Mouse (Mus musculus): ENCODE results near the gene Plch2.

Plch2 gene

DNA sequence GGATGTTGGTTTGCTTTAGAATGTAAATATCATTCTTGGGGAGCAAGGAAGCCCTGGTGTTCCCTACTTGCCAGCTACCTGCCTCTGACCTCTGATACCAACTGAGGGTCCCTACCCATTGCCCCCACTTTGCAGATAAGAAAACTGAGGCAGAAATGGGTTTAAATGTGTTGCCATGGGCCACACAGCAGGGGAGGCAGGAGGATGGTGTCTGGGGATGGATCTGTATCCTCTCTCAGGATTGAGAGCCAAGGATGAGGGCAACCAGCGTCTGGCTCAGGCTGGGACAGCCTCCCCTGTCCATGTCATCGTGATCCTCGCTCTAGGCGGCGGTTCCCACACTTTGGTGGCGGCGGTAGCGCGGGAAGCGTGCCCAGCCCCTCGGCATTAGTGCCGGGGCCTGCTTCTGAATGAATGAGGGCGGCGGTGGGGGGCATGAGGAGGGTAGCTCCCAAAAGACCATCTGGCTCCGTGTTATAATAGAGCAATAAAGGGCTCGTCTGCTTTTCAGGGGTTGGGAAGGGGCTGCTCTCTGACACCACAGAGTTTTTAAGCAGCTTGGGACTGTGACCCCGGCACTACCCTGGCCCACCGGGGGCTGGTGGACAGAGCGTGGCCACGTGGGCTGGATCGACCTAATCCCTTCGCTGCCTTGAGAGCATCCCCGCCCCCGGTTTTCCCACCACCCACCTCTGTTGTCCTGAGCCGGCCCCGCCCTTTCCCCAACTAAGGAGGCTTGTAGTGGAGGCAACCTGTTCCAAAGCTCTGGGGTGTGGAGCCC, 103.9 kb downstream of the Plch2 start:
- no peak for DNase-seq

DNA sequence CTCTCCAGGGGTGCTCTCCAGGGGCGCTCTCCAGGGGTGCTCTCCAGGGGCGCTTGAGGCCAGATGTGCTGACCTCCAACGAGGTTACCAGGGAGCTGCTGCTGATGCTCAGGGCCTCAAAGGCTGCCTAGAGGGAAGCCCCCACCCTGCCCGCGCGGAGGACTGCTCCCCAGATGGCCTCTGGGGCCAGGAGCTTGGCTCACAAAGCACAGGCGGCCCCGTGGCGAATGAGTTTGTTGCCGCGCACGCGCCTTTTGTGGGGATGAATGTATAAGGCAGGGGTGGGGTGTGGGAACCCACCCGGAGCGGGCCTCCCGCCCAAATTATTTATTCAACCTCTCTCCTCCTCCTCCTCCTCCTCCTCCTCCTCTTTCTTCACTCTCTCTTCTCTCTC, 107.0 kb downstream of the Plch2 start:
- DNase-seq, result no peak

DNA sequence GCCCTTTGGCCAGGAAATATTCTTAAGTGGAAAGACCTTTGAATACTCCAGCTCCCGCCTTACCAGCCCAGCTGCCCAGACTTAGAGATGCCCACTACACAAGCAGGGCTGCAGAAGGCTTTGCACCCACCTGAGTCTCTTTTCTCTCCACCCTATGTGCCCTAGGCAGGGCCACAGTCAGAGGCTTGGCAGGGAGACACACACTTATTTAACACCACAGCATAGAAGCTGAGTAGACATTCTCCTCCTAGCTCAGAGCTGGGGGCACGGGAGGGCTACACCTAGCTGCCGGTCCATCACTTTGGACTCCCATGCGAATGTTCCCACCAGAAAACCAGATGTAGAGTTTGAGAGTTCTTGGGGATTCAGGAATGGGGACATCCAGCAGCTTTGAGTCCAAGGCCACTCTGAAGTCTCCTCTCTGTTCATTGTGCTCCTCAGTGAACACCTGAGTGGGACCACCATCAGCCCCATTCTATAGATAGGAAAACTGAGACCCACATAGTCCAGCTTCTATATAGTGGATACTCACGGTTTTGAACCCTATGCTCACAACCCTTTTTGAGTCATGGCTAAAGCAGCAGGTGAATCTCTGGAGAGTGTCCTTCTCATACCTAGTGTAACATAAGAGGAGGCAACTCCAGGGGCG, 107.5 kb downstream of the Plch2 start:
- no peak for DNase-seq

DNA sequence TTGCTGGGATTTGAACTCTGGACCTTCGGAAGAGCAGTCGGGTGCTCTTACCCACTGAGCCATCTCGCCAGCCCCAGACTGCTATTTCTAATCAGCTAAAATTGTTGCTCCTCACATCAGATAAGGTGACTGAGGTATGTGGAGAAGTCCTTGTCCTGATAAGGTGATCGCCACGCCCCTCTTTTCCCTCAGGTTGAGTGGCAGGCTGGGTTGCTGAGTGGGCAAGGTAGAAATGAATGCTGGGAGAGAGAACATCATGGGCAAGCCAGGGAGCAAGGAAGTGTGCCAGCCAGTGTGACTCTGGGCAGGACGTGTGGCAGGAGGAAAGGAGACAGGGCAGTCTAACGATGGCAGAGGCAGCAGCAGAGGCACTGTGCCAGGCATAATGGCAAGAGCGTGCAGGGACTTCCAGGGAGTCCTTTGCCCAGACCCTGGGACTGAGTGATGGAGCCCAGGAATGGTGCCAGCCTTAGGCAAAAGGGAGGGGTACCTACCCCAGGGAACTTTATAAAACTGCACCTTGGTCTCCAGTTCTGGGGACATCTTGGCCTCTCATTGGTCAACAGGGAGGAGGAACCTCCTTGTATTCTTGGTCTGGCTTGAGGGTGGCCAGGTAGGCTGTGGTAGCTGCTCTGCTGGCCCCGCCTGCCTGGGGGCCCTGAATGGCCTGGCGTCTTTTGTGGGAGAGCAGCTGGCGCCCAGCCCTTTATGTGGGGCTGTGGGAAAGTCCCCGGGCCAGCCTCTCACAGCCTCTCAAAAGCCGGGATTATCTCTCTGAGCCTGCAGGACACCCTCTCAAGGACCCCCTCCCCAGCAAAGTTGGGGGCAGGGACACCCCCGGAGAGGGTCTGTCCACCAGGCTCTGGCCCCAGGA, 108.3 kb downstream of the Plch2 start:
- DNase-seq, result no peak

DNA sequence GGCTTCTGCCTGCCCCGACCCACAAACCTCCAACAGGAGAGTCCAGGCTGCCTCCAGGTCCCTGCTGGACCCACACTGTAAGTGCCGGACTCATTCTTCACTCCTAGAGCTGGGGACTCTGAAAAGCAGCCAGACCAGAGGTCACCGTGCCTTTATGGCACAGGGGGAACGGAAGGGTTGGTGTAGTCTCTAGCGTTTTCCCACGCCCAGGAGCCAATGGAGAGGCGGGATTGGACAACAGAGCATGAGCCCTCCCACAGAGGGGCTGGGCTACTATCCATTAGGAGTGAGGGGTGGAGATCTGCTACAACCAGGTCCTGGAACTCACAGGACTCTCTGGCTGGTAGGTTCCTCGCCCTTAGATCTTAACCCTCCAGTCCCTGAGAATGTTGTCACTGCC, 110.3 kb downstream of the Plch2 start:
- DNase-seq, result no peak

DNA sequence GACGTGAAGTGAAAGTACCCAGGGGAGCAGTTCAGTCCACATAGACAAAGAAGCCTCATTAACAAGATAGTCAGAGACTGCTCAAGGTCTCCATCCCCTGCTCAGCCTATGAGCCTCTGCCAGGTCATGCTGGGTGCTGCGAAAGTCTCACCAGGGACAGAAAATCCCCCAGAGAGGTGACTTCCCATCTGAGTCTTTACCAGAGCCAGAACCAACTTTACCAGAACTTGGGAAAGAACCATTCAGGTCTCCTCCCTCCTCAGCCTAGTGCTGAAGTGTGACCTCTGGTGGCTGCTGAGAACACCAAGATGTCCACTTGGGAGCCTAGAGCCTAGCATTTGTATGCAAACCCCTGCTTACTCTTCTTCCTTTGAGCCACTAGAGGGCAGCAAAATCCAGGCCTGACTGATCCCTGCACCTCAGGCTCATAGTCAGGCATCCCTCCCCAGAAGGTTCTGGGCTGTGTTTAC, 112.4 kb downstream of the Plch2 start:
- DNase-seq, result peak; percentile 82

DNA sequence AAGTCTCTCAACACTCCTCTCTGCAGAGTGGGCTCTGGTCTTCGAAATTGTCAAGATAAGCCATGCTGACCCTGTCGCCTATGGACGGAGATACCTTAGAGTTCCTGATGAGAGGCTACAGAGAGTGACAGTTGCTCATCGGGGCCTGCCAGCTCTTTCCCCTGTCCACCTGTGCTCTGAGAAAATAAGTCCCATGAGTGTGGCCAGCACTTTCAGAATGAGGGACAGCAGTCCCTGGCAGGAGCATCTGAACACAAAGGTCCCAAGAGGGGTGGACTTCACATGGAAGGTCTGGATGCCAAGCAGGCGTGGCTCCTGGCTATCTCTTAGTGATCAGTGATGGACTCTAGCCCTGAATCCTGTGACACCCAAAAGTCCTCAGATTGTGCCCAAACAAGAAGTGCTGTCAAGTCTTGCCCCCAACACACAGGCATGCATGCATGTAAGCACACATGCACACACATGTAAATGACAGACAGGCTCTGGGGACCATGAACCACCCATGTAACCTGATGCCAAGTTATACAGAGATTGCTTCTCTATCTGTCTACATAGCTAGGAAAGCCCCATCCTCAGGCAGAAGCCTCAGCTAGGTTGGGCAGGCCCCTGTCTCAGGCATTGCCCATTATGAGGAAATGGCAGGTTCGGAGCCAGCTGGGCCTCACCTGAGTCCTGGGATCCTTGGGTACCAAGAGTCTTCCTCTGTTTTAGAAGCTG, 113.1 kb downstream of the Plch2 start:
- no peak for DNase-seq

DNA sequence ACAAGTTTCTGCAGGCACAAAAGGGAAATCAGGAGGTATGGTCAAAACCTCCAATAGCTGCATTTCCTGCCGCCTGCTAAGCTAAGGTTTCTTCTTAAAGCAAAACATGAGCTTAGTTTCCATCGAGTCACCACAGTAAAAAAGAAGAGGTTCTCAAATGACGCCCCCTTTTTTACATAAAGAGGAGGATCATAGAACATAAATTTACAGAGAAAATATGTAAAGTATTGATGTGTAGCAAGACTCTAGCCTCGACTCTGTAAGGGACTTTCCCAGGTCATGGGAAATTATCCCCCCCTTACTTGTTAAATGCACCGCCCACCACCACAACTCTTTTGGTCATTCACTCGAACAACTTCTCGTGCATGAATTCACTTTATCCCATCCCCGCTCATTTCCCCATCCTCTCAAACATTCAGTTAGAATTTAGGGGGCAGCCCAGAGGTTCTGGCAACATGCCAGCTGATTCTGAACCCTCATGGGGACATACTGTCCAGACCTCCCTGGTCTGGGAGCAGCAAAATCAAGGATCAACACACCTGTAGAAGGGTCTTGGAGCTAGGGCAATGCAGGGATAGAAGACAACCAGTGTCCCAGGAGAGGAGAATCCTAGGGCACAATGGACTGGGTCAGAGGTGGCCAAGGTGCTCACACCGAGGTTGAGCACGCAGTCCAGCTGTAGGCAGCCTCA, 113.8 kb downstream of the Plch2 start:
- no peak for DNase-seq

DNA sequence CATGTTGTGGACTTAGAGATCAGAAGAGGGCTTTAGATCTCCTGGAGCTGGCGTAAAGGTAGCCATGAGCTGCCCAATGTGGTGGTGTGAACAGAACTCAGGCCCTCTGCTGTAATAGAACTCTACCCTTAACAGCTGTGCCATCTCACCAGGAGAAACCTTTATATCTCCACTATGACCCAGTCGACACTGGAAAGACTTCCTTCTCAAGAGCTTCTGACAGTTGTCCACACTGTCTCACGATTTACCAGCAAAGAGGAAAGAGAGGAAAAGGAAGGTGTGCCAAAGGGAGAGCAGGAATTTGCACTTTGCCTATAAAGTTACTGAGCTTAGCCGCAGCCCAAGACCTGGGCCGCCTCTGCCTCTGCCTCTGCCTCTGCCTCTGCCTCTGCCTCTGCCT, 114.8 kb downstream of the Plch2 start:
- no peak for DNase-seq

DNA sequence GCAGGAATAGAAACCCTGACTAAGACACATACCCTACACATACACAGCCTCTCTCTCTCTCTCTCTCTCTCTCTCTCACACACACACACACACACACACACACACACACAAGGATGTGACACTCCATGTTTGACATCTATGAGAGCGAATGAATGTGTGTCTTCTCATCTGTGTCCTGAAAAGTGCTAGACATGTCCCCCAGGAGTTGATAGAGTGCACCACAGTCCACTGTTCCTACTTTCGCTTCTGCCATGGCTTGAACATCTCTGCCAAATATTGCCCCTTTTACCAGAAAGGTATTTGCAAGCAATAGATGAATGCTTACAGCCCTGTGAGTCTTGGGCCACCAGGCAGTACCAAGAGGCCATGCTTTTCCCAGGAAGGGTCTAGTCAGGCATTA, 116.4 kb downstream of the Plch2 start:
- DNase-seq, result no peak

DNA sequence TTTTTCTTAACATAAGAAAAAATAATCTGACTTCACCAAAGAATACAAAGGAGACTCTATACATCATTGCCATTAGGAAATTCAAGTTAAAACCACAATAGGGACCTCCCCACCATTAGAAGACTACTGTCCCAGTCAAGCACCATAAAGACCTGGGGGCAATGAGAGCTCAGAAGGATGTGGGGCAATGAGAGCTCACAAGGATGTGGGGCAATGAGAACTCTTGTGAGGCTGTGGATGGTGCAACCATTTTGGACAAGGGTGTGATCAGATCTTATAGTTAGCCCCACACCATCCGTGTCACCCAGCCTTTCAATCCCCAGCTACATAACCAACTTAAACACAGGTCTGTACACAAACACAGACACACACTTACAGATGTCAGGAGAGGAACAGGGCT, 118.8 kb downstream of the Plch2 start:
- DNase-seq, result no peak

DNA sequence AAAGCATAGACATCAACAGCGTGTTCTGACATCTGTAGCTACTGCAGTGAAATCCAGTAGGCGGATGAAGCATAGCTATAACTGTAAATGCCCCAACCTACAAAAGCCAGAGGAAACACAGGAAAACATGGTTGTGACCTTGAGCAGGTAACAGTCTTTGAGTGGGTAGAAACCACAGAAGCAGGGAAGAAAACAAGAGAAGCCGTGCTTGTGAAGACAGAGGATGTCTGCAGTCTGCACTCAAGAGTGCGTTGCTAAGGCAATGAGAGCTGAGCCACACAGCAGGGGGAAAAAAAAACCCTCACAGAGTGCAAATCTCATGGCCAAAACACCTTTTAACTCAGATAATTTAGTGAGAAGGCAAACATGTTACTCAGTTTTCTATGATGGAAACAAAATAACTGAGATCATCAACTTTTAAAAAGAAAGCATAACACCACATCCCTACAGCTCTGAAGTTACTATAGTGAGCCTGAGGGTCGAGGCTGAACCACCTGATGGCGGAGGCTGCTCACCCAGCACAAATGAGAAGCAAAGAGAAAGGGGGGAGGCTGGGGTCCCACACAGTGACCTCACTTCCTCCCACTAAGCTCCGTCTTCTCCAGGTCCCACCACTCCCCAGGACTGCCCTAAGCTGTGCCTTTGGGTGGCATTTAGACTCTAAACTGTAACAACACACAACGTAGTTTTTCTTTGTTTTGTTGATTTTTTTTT, 119.9 kb downstream of the Plch2 start:
- peak; percentile 77 for DNase-seq

DNA sequence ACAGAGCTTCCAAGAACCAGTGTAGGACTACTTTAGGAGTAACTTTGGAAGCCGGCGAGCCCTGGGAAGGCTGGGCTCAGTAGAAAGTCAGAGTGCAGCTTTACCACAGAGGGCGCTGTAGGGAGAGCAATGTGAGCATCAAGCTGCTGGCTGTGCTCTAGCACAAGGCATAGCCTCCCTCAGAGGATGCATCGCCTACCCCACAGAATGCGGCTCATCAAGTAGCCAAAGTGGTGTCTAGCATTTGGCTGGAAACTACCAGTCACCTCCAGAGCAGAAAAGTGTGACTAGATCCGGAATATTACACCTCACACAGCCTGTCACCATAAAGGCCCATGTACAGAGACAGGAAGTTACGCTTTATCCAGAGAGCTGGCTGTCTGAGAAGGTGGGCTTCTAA, 120.8 kb downstream of the Plch2 start:
- peak; percentile 76 for DNase-seq

DNA sequence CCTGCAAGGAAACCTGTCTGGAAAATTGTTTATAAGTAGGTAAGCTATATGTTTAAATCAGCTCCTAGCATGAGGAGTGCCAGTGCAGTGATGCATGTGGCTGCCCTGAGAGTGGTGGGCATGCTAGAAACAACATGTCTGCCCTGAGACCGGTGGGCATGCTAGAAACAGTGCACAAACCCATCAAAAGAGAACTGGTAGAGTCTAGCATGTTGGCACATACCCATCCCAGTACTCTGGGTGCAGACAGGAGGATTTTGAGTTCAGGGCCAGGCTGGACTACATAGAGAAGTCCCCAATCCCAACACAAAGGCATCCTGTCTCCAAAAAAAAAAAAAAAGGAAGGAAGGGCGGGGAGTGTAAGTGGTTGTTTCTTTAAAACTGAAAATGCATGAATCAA, 121.8 kb downstream of the Plch2 start:
- no peak for DNase-seq

DNA sequence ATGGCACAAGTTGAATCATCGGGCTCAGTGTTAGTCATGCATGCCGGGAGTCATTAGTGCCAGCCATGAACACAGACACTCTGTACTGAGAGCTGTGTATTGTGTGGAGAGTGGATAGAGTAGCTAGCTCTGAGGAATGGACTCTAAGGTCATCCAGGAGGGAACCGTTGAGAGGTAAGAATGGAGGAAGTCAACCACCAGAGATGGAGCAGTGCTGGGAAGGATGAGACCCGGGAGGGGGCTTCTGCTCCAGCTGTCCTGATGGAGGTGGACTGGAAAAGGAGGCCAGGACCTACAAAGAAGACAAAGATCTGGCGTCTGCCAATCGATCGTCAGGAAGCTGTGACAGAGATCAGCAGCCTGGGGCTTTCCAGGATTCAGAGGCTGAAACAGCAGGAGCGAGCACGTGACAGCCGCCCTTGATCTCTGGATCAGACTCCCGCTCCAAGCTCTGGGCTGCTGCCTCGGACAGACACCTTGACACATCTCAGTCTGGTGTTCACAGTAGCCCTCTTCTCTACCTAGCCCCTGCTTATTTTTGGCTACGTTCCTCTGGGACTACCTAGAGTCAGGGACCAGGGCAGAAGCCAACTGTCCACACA, 123.2 kb downstream of the Plch2 start:
- DNase-seq, result no peak

Data from thymus, postnatal 14 days (tissue).